Mouse (Mus musculus): ENCODE measurements around the gene Gm16503.
"Not testable (repeated sequence)": the region's sequence is repeated elsewhere in the genome, so short reads cannot be mapped to it uniquely, and the experiment has no call there.

- TF ChIP-seq FOSL1 (IDR thresholded peaks at IDR 0.05; ENCODE audit: insufficient read depth, low read length, poor library complexity, severe bottlenecking); CTCF (IDR thresholded peaks at IDR 0.05; ENCODE audit: control insufficient read depth, insufficient read depth, insufficient read length); USF1 (IDR thresholded peaks at IDR 0.05; ENCODE audit: low read depth); MAX (IDR thresholded peaks at IDR 0.05); MYOG (IDR thresholded peaks at IDR 0.05; ENCODE audit: control insufficient read depth, extremely low read depth, insufficient read length): not testable (repeated sequence)
Measured at GRCm38 (mm10) chr4:147558011-147558410, 18.0 kb downstream of the Gm16503 start.
